9 mouse cellular contexts compared by ENCODE assay signal in genomic region chr7:38166930-38167645, GRCm38 (mm10). TPM values are rescaled to one million over a fixed set of nuclear protein-coding genes. Genes with fewer than 3 reads are reported as not detected.
DNase-seq lines count a peak whose midpoint lies in the region; ATAC-seq and TF ChIP-seq lines count a peak whose summit lies in the region.
"Had no signal": no experiment of that assay in that cellular context is flagged by ENCODE, and none has a peak within 500 bp of the region (broad histone marks: within the 10 kb centered on the region; RNA-seq: fewer than 3 reads in every experiment).

No protein-coding gene starts in this region.

- intact Hi-C loops in gastrocnemius, postnatal 14 days (cut with DNase I; ENCODE audit: low total_unique reads) = no loop called here

- DNase-seq in embryo, embryonic 11 days = peak; percentile 13
- DNase-seq in embryo, embryonic 9.5 days (ENCODE audit: extremely low spot score) = no peak
- DNase-seq in lung, postnatal 10 days = peak; percentile 20
- no peak for DNase-seq in lung, adult 2 months
- DNase-seq in right cerebral cortex, adult 2 months (ENCODE audit: low spot score in 2 of 2) = no peak
- no peak for DNase-seq in gastrocnemius, postnatal 14 days

- H3K9me3 ChIP-seq in liver, embryonic 12.5 days (replicated peaks) = no peaks in the 10 kb centered on the region
- H3K9me3 ChIP-seq in stomach, embryonic 15.5 days = no peaks in the 10 kb centered on the region

- peaks cover 7% of the 10 kb centered on the region for H3K27me3 ChIP-seq in liver, embryonic 12.5 days (replicated peaks)
- no peaks in the 10 kb centered on the region for H3K27me3 ChIP-seq in stomach, embryonic 15.5 days (replicated peaks)

- peak overlapping the region; percentile 56 for H3K4me2 ChIP-seq in liver, embryonic 12.5 days
- H3K4me2 ChIP-seq in stomach, embryonic 15.5 days = peak overlapping the region; percentile 53

- 0 out of 2 replicates have a peak, but pooled peaks have one; percentile 44 for ATAC-seq in liver, embryonic 12.5 days
- ATAC-seq in stomach, embryonic 15.5 days (ENCODE audit: insufficient read depth, low FRiP score, low read depth) = peak; percentile 37

- no peak overlapping the region for H3K4me3 ChIP-seq in lung, adult 2 months (replicated peaks; ENCODE audit: extremely low read depth, low read depth, low read length)
- H3K4me3 ChIP-seq in liver, embryonic 12.5 days = no peak overlapping the region
- peak overlapping the region; percentile 16; the same call in 1 of the 2 replicates for H3K4me3 ChIP-seq in stomach, embryonic 15.5 days (replicated peaks)
- H3K4me3 ChIP-seq: megakaryocyte, embryonic 14.5 days had no signal

- WGBS in lung, adult 2 months = 19% methylated on average over 21 of the region's 21 CpGs
- 18% methylated on average over 21 of the region's 21 CpGs for WGBS in liver, embryonic 12.5 days (ENCODE audit: insufficient replicate concordance)
- 23% methylated on average over 21 of the region's 21 CpGs for WGBS in stomach, embryonic 15.5 days

- H3K4me1 ChIP-seq in lung, adult 2 months (ENCODE audit: control insufficient read depth, insufficient read depth, low read length) = no peaks in the 10 kb centered on the region
- H3K4me1 ChIP-seq in liver, embryonic 12.5 days = peaks cover 8% of the 10 kb centered on the region
- peaks cover 8% of the 10 kb centered on the region for H3K4me1 ChIP-seq in stomach, embryonic 15.5 days

- TF ChIP-seq CTCF in lung, adult 2 months (IDR thresholded peaks at IDR 0.05; ENCODE audit: insufficient read depth, low read length) = no peak

- H3K27ac ChIP-seq in liver, embryonic 12.5 days = no peak overlapping the region
- H3K27ac ChIP-seq in stomach, embryonic 15.5 days = no peak overlapping the region

- TF ChIP-seq POLR2A in lung, adult 2 months (IDR thresholded peaks at IDR 0.05; ENCODE audit: borderline replicate concordance, extremely low read depth, low read depth, low read length) = no peak

- 0 out of 2 replicates have a peak overlapping the region, but pooled peaks have one; percentile 14 for H3K9ac ChIP-seq in liver, embryonic 12.5 days
- no peak overlapping the region for H3K9ac ChIP-seq in stomach, embryonic 15.5 days

- H3K36me3 ChIP-seq in liver, embryonic 12.5 days = no peaks in the 10 kb centered on the region
- H3K36me3 ChIP-seq in stomach, embryonic 15.5 days = no peaks in the 10 kb centered on the region

RNA-seq across cellular contexts. Expression of gene 1600014C10Rik, which starts 15.9 kb away (rescaled TPM):
- 12.2 and 16.4 TPM in 2 replicates for polyA plus RNA-seq in lung, adult 2 months (2012; rRNA removed)
- 7.0 and 7.5 TPM in 2 replicates for polyA plus RNA-seq in liver, embryonic 12.5 days (2016; fragmentation: Nextera tagmentation; extraction: Ambion mirVana)
- 13.6 and 14.9 TPM in 2 replicates for polyA plus RNA-seq in stomach, embryonic 15.5 days (2015; fragmentation: Nextera tagmentation; extraction: Ambion mirVana)
- 10 to 100 TPM; 15.8 to 17.9 TPM for total RNA-seq in gastrocnemius, postnatal 14 days (2021)

RNA-seq across cellular contexts. Expression of gene Ccne1, which starts 59.8 kb away (rescaled TPM):
- 1.2 and 1.7 TPM in 2 replicates for polyA plus RNA-seq in lung, adult 2 months (2012; rRNA removed)
- polyA plus RNA-seq in liver, embryonic 12.5 days (2016; fragmentation: Nextera tagmentation; extraction: Ambion mirVana) = 145 and 150 TPM in 2 replicates
- 57.0 and 58.6 TPM in 2 replicates for polyA plus RNA-seq in stomach, embryonic 15.5 days (2015; fragmentation: Nextera tagmentation; extraction: Ambion mirVana)
- total RNA-seq in gastrocnemius, postnatal 14 days (2021) = 1 to 10 TPM; 1.2 to 2.1 TPM

Comparison
In these comparisons a context has a peak if more than half of its experiments do, and no peak if none do; other contexts are left out.
1. DNase-seq: peak in embryo, embryonic 11 days (single experiment) and lung, postnatal 10 days (single experiment); none in embryo, embryonic 9.5 days (single experiment), lung, adult 2 months (single experiment), right cerebral cortex, adult 2 months (0 of 2) and gastrocnemius, postnatal 14 days (single experiment).
2. RNA of gene Ccne1, which starts 59.8 kb away (polyA plus RNA-seq): 145 to 150 TPM in liver, embryonic 12.5 days and 57.0 to 58.6 TPM in stomach, embryonic 15.5 days; 1.2 to 1.7 TPM in lung, adult 2 months; every median in the first group is over 10 times any median in the second.